Mouse (Mus musculus): ENCODE data around the gene Gpr107. TPM values are rescaled to one million over a fixed set of nuclear protein-coding genes. Genes with fewer than 3 reads are reported as not detected.
A peak's percentile ranks its signal among the peaks of the same experiment; 100 is the strongest.

Gpr107 gene
- polyA plus RNA-seq, 1 experiment from 2014 or later, result 28.4 TPM

DNA sequence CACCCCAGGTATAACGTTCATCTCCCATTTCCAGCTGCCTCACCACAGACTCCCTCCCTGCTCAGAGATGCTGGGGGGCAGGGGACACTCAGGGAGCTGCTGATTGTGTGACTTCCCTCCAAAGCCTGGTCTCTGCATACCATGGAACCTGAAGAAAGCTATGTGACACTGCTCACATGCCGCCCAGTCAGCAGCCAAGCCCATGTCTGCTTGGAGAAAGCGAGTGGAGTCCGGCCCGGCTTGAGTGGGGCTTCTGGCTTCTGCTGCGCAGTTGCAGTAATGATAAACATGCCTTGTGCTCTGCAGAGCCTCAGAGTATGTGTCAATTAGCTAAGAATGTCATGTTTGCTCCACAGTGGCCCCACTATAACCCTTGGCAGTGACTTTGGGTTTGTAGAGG is 67.4 kb downstream of the Gpr107 start:
- H3K9me3 ChIP-seq (ENCODE audit: control insufficient read depth, low read length), result no peaks in the 10 kb centered on the region
- ATAC-seq (ENCODE audit: insufficient read depth, low FRiP score, low TSS enrichment), result no peak
- H3K4me3 ChIP-seq (ENCODE audit: low read depth, low read length), result no peak overlapping the region
- H3K27ac ChIP-seq (ENCODE audit: low read depth, low read length), result no peak overlapping the region
- WGBS, result 84% methylated on average over 6 of the region's 6 CpGs
- no peaks in the 10 kb centered on the region for H3K4me1 ChIP-seq (ENCODE audit: control insufficient read depth, insufficient read depth, low read length)
- DNase-seq (ENCODE audit: low spot score), result no peak
- H3K36me3 ChIP-seq (ENCODE audit: control insufficient read depth, insufficient read depth, low read length), result no peaks in the 10 kb centered on the region; the same call in 1 of the 2 replicates
- H3K27me3 ChIP-seq (ENCODE audit: control insufficient read depth, insufficient read depth, low read length), result no peaks in the 10 kb centered on the region
- H3K4me2 ChIP-seq (ENCODE audit: low read depth), result no peak overlapping the region
- H3K9ac ChIP-seq (ENCODE audit: low read length), result no peak overlapping the region

DNA sequence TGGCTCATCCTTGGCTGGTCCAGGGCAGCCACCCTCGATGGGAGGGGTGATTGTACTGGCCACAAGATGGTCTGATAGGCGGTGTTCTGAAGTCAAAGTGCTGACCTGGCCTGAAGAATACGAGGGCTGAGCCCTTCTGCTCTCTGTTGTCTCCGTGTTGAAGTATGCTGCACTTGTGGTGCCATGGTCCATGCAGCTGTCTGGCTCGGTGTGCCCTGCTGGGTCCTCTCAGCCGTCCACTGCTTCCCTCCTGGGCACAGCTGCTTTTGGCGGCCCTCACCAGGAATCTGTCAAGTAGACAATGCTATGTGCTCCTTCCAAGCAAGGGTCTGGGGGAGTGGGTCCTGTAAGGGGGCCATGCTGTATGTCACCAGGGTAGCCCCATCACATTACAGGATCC is 68.7 kb downstream of the Gpr107 start:
- Histone ChIP-seq H3K4me2 (ENCODE audit: low read depth) (no peak overlapping the region), H3K9ac (ENCODE audit: low read length) (no peak overlapping the region), H3K36me3 (ENCODE audit: control insufficient read depth, insufficient read depth, low read length) (no peaks in the 10 kb centered on the region), H3K4me1 (ENCODE audit: control insufficient read depth, insufficient read depth, low read length) (no peaks in the 10 kb centered on the region), H3K4me3 (ENCODE audit: low read depth, low read length) (no peak overlapping the region), H3K9me3 (ENCODE audit: control insufficient read depth, low read length) (no peaks in the 10 kb centered on the region), H3K27ac (ENCODE audit: low read depth, low read length) (no peak overlapping the region), H3K27me3 (ENCODE audit: control insufficient read depth, insufficient read depth, low read length) (no peaks in the 10 kb centered on the region)
- DNase-seq (ENCODE audit: low spot score) (no peak), ATAC-seq (ENCODE audit: insufficient read depth, low FRiP score, low TSS enrichment) (no peak)
- WGBS, result 68% methylated on average over 7 of the region's 7 CpGs

DNA sequence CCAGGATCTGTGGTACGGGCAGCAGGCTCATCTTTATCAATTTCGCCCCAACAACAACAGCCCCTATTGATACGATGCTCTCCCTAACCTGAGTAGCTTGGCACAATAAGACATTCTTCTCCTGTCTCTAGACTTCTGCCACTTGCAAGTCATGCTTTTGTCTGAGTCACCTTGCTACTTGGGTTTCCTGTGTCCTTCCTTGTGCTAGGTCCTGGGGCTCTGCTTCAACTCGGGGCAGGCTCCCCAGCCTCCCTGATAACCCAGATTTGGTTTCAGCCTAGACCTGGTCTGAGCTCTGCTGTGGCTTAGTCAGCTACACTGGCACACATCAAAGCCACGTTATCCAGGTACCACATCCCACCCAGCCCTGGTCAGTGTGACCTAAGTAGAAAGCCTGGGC is 69.5 kb downstream of the Gpr107 start:
- Histone ChIP-seq H3K27ac (ENCODE audit: low read depth, low read length) (no peak overlapping the region), H3K4me2 (ENCODE audit: low read depth) (no peak overlapping the region), H3K36me3 (ENCODE audit: control insufficient read depth, insufficient read depth, low read length) (no peaks in the 10 kb centered on the region), H3K9me3 (ENCODE audit: control insufficient read depth, low read length) (peaks cover 4% of the 10 kb centered on the region; the same call in 1 of the 2 replicates), H3K4me3 (ENCODE audit: low read depth, low read length) (no peak overlapping the region), H3K27me3 (ENCODE audit: control insufficient read depth, insufficient read depth, low read length) (no peaks in the 10 kb centered on the region), H3K4me1 (ENCODE audit: control insufficient read depth, insufficient read depth, low read length) (no peaks in the 10 kb centered on the region), H3K9ac (ENCODE audit: low read length) (no peak overlapping the region)
- WGBS, result 83% methylated on average over 5 of the region's 5 CpGs
- ATAC-seq (ENCODE audit: insufficient read depth, low FRiP score, low TSS enrichment) (no peak), DNase-seq (ENCODE audit: low spot score) (no peak)

DNA sequence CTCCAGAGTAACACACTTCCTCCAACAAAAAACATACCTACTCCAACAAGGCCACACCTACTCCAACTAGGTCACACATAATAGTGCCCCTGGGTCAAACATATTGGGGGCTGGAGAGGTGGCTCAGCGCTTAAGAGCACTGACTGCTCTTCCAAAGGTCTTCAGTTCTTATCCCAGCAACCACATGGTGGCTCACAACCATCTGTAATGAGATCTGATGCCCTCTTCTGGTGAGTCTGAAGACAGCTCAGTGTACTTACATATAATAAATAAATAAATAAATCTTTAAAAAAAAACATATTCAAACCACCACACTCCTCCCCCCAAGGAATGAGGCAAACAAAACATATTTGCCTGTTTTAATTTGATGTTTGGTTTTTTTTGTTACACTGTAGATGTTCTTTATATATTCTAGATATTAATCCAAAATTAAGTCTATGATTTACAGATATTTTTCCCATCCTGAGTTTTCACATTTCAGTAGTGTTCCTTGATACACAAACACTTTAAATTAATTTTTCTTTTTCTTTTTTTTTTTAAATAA is 76.7 kb downstream of the Gpr107 start:
- no peak overlapping the region for H3K4me3 ChIP-seq (ENCODE audit: low read depth, low read length)
- H3K36me3 ChIP-seq (ENCODE audit: control insufficient read depth, insufficient read depth, low read length), result no peaks in the 10 kb centered on the region
- 57% methylated on average over 1 of the region's 1 CpGs for WGBS
- ATAC-seq (ENCODE audit: insufficient read depth, low FRiP score, low TSS enrichment) (no peak), DNase-seq (ENCODE audit: low spot score) (no peak)
- peaks cover 4% of the 10 kb centered on the region; the same call in 1 of the 2 replicates for H3K9me3 ChIP-seq (ENCODE audit: control insufficient read depth, low read length)
- no peak overlapping the region for H3K27ac ChIP-seq (ENCODE audit: low read depth, low read length)
- H3K9ac ChIP-seq (ENCODE audit: low read length), result no peak overlapping the region
- no peaks in the 10 kb centered on the region for H3K4me1 ChIP-seq (ENCODE audit: control insufficient read depth, insufficient read depth, low read length)
- H3K27me3 ChIP-seq (ENCODE audit: control insufficient read depth, insufficient read depth, low read length), result no peaks in the 10 kb centered on the region
- H3K4me2 ChIP-seq (ENCODE audit: low read depth), result no peak overlapping the region

- WGBS, result 48% methylated on average over 23 of the region's 23 CpGs
- H3K9me3 ChIP-seq (ENCODE audit: control insufficient read depth, low read length), result no peaks in the 10 kb centered on the region
- peak overlapping the region; percentile 29 for H3K4me2 ChIP-seq (ENCODE audit: low read depth)
- H3K36me3 ChIP-seq (ENCODE audit: control insufficient read depth, insufficient read depth, low read length), result no peaks in the 10 kb centered on the region
- ATAC-seq (ENCODE audit: insufficient read depth, low FRiP score, low TSS enrichment) (no peak), DNase-seq (ENCODE audit: low spot score) (peak; percentile 68)
- H3K4me1 ChIP-seq (ENCODE audit: control insufficient read depth, insufficient read depth, low read length), result no peaks in the 10 kb centered on the region
- no peak overlapping the region for H3K27ac ChIP-seq (ENCODE audit: low read depth, low read length)
- H3K9ac ChIP-seq (ENCODE audit: low read length), result peak overlapping the region; percentile 0; the same call in 1 of the 2 replicates
- peaks cover 3% of the 10 kb centered on the region; the same call in 1 of the 2 replicates for H3K27me3 ChIP-seq (ENCODE audit: control insufficient read depth, insufficient read depth, low read length)
- H3K4me3 ChIP-seq (ENCODE audit: low read depth, low read length), result no peak overlapping the region
Observed at GRCm38 (mm10) chr2:31239203-31239696, 87.1 kb downstream of the Gpr107 start.

DNA sequence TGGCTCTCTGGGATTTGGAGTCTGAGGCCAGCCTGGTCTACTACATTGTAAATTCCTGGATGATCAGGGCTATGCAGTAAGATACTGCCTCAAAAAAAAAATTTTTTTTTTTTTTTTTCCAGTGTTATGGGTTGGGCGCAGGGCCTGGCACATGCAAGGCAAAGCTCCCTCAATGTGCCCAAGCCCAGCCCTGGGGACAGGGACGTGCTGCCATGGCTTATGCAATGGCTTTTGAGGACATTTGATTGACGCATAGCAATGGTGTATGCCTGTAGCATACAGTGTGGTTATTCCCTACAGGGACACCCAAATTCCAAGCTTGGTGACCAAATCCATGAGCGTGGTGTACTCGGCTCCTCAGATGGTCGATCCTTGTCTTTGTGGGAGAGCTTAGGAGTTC is 87.7 kb downstream of the Gpr107 start:
- no peak overlapping the region for H3K9ac ChIP-seq (ENCODE audit: low read length)
- DNase-seq (ENCODE audit: low spot score) (no peak), ATAC-seq (ENCODE audit: insufficient read depth, low FRiP score, low TSS enrichment) (no peak)
- no peaks in the 10 kb centered on the region for H3K36me3 ChIP-seq (ENCODE audit: control insufficient read depth, insufficient read depth, low read length)
- peaks cover 7% of the 10 kb centered on the region; the same call in 1 of the 2 replicates for H3K27me3 ChIP-seq (ENCODE audit: control insufficient read depth, insufficient read depth, low read length)
- 86% methylated on average over 6 of the region's 6 CpGs for WGBS
- no peaks in the 10 kb centered on the region for H3K9me3 ChIP-seq (ENCODE audit: control insufficient read depth, low read length)
- peak overlapping the region; percentile 29; the same call in 1 of the 2 replicates for H3K4me2 ChIP-seq (ENCODE audit: low read depth)
- no peak overlapping the region for H3K27ac ChIP-seq (ENCODE audit: low read depth, low read length)
- H3K4me1 ChIP-seq (ENCODE audit: control insufficient read depth, insufficient read depth, low read length), result no peaks in the 10 kb centered on the region
- no peak overlapping the region for H3K4me3 ChIP-seq (ENCODE audit: low read depth, low read length)

GRCm38 (mm10) chr2:31241639-31242038 is 89.5 kb downstream of the Gpr107 start:
- ATAC-seq (ENCODE audit: insufficient read depth, low FRiP score, low TSS enrichment), result no peak
- H3K27me3 ChIP-seq (ENCODE audit: control insufficient read depth, insufficient read depth, low read length), result peaks cover 7% of the 10 kb centered on the region; the same call in 1 of the 2 replicates
- no peak overlapping the region for H3K9ac ChIP-seq (ENCODE audit: low read length)
- no peaks in the 10 kb centered on the region for H3K9me3 ChIP-seq (ENCODE audit: control insufficient read depth, low read length)
- no peak for DNase-seq (ENCODE audit: low spot score)
- H3K36me3 ChIP-seq (ENCODE audit: control insufficient read depth, insufficient read depth, low read length), result no peaks in the 10 kb centered on the region
- H3K4me3 ChIP-seq (ENCODE audit: low read depth, low read length), result no peak overlapping the region
- peaks cover under 1% of the 10 kb centered on the region; the same call in 1 of the 2 replicates for H3K4me1 ChIP-seq (ENCODE audit: control insufficient read depth, insufficient read depth, low read length)
- H3K27ac ChIP-seq (ENCODE audit: low read depth, low read length), result no peak overlapping the region
- 11% methylated on average over 7 of the region's 7 CpGs for WGBS
- no peak overlapping the region for H3K4me2 ChIP-seq (ENCODE audit: low read depth)

GRCm38 (mm10) chr2:31244216-31244615 is 92.1 kb downstream of the Gpr107 start:
- H3K4me2 ChIP-seq (ENCODE audit: low read depth), result no peak overlapping the region
- WGBS, result 87% methylated on average over 8 of the region's 8 CpGs
- no peak overlapping the region for H3K9ac ChIP-seq (ENCODE audit: low read length)
- no peak overlapping the region for H3K4me3 ChIP-seq (ENCODE audit: low read depth, low read length)
- H3K36me3 ChIP-seq (ENCODE audit: control insufficient read depth, insufficient read depth, low read length), result no peaks in the 10 kb centered on the region; the same call in 1 of the 2 replicates
- DNase-seq (ENCODE audit: low spot score) (no peak), ATAC-seq (ENCODE audit: insufficient read depth, low FRiP score, low TSS enrichment) (no peak)
- H3K27ac ChIP-seq (ENCODE audit: low read depth, low read length), result no peak overlapping the region
- H3K9me3 ChIP-seq (ENCODE audit: control insufficient read depth, low read length), result no peaks in the 10 kb centered on the region
- peaks cover 7% of the 10 kb centered on the region; the same call in 1 of the 2 replicates for H3K27me3 ChIP-seq (ENCODE audit: control insufficient read depth, insufficient read depth, low read length)
- peaks cover 16% of the 10 kb centered on the region for H3K4me1 ChIP-seq (ENCODE audit: control insufficient read depth, insufficient read depth, low read length)

DNA sequence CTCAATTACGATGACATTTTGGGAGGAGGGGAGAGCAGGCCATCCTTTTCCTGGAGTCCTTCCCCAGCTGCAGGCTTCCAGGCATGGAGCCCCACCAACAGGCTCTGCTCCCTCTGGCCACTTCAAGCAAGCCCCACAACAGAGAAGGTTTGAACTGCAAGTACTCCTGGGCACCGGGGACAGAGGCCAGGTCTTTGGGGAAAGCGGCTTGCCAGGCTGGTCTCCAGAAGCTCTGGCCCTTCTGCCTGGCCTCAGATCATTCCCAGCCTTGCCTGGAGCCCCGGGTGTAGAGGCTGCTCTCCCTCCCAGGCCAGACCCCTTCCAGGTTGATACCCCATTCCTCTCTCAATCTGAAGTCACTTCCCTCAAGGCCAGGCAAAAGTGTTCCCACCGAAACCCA is 92.9 kb downstream of the Gpr107 start:
- H3K4me2 ChIP-seq (ENCODE audit: low read depth), result peak overlapping the region; percentile 89
- DNase-seq (ENCODE audit: low spot score) (no peak), ATAC-seq (ENCODE audit: insufficient read depth, low FRiP score, low TSS enrichment) (no peak)
- H3K9ac ChIP-seq (ENCODE audit: low read length), result peak overlapping the region; percentile 97
- H3K27ac ChIP-seq (ENCODE audit: low read depth, low read length), result 0 out of 2 replicates have a peak overlapping the region, but pooled peaks have one; percentile 14
- no peaks in the 10 kb centered on the region; the same call in 1 of the 2 replicates for H3K36me3 ChIP-seq (ENCODE audit: control insufficient read depth, insufficient read depth, low read length)
- H3K27me3 ChIP-seq (ENCODE audit: control insufficient read depth, insufficient read depth, low read length), result peaks cover 7% of the 10 kb centered on the region; the same call in 1 of the 2 replicates
- peak overlapping the region; percentile 86 for H3K4me3 ChIP-seq (ENCODE audit: low read depth, low read length)
- WGBS, result 18% methylated on average over 5 of the region's 5 CpGs
- peaks cover 16% of the 10 kb centered on the region for H3K4me1 ChIP-seq (ENCODE audit: control insufficient read depth, insufficient read depth, low read length)
- H3K9me3 ChIP-seq (ENCODE audit: control insufficient read depth, low read length), result no peaks in the 10 kb centered on the region

All from neural tube, embryonic 11.5 days (tissue).